Mouse (Mus musculus) leukemia stem cell, adult 10-12 weeks (primary cell): ENCODE measurements around the gene Nedd8. TPM values are rescaled to one million over a fixed set of nuclear protein-coding genes. Genes with fewer than 3 reads are reported as not detected.

Experiments used
- polyA plus RNA-seq: library from polyadenylated mRNA; stranded (reverse); fragments of >175 nt; gene quantifications from 2 replicates; pipeline ENCODE4 v1.2.3, GENCODE M21; 2012; ENCODE audit warnings: low replicate concordance

The Nedd8 gene
- polyA plus RNA-seq, result 32.6 and 33.7 TPM in 2 replicates

DNA sequence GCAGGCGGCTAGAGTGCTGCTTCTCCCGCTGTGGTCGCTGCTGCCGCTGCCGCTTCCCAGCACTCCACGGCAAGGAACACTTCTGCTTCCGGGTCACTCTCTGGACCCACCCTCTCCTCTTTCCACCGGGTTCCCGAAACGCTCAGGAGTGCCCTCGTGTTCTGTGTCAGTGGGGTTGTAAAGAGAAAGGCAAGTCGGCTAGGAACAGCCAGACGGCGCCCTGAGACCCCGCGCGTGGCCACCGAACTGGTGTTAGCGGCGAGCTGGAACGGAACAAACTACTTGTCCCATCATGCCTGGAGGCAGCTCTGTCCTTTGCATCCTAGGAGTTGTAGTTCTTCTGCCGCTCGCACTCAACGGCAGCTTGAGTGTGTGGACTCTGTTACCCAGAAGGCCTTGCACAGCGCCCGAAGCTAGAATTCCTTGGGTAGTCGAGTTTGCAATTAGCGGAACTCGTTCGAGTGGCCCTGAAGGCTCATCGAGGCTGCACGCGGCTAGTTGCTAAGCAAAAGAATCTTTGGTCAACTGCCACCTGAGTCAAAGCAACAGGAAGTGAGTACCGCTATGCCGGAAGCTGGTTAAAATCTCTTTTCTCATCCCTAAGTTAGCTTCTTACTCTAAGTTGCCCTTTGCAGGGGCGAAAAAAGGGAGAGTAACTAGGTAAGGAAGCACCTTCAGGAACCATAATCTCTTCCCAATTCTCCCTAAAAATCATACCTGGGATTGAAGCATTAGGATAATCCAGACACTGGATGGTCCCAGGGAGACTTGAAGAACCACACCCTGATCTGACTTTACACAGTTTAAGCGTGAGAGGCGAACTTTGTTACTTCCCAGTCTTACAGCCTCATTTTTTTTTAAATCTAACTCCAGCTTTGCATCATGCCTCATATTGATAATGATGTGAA, at the start of gene Nedd8, which contains the start of gene Gmpr2:
Nedd8 (minus strand) TSS at position 292 of the 908 bp plus-strand sequence.
Gmpr2 (plus strand) TSS at position 109 of the 908 bp plus-strand sequence.

DNA sequence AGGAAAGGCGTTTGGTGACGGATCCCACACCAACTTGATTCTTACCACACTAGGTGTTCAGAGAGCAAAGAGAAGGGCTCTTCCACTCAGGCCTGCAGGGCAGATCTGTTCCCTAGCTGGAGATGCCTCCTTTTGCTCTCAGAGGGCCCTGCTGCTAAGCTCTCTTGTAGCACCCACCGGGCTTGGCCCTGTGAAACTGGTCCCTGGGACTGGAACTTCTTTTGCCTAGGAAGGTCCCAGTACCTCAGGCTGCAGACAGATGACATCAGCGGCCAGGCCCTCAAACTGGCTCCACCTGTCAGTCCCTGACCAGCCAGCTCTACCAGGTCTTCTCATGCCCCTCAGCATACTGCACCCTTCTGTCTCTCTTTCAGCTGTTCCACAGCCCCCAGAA, 41.8 kb upstream of the Nedd8 start, which contains the start of gene Tgm1:
Tgm1 (minus strand) TSS at position 198 of the 394 bp plus-strand sequence.

DNA sequence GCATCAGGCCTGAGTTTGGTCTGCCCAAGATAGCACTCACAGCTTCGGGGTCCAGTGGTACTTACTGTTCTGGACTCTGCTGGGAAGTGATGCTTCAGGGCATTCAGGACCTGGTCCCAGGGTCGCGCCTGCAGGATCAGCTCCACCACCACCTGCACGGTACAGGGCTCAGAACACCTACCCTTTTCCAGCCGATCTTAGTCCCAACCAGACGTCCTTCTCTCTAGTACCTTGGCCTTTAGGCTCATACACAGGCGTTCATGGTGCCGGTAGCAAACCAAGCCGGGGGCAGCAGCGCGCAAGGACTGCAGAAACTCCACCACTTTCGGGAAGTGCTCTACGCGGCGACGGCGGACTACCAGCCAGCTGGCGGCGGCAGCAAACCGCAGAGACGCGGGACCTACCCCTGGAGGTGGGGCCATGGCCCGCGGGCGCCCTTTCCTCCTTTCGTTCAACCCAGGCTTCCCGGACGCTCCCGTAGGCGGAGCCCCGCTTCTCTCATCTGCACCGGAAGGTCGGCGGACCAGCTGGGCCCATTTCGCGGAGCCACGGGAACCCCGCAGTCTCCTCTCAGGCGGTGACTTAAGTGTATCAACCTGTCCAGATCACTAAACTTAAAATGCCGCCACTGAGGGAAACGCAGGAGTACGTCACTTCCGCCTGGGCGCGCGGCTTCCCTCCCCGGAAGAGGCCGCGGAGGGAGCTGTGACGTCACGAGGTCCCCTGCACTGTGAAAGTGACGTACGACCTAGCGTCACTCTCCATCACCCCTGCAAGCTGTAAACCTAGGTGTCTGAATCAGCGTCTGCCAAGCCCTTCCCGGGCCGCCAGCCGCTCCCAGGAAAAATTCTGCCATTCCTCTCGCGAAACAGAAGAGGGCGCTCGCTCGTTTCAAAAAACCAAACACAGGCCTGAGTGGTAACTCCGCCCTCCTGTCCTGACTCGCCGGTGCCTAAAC, 9.5 kb upstream of the Nedd8 start, which contains the start of gene Tinf2:
Tinf2 (minus strand) TSS at position 661 of the 958 bp plus-strand sequence.

GRCm38 (mm10) chr14:55659960-55660573, 11.9 kb downstream of the Nedd8 start, which contains the start of gene Mdp1:
Gene Mdp1, minus strand, starts transcription at chr14:55660508.

GRCm38 (mm10) chr14:55649884-55650283, 22.0 kb downstream of the Nedd8 start, which contains the start of gene Tssk4:
Gene Tssk4, plus strand, starts transcription at chr14:55650184.

GRCm38 (mm10) chr14:55643060-55643907, 28.6 kb downstream of the Nedd8 start, which contains the start of gene Tm9sf1:
Gene Tm9sf1, minus strand, starts transcription at chr14:55643806.

DNA sequence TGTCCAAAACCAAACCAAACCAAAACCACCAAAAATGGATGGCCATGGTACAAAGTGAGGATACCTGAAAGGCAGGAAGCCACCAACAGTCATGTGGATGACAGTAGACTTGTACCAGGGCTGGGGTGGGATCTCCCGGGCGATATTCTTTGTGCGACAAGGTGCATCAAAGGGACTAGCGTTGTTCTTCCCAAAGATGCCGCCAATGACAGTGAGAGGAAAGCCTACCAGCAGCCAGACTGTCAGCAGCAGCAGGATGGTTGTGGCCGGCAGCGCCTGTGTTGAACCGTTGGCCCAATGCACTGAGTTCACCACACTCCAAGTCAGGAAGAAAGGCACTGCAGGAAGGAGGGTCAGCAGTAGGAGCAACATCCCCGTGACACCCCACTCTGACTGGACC, 34.1 kb downstream of the Nedd8 start, which contains the start of gene Gm49378:
Gm49378 (minus strand) TSS at position 101 of the 400 bp plus-strand sequence.

DNA sequence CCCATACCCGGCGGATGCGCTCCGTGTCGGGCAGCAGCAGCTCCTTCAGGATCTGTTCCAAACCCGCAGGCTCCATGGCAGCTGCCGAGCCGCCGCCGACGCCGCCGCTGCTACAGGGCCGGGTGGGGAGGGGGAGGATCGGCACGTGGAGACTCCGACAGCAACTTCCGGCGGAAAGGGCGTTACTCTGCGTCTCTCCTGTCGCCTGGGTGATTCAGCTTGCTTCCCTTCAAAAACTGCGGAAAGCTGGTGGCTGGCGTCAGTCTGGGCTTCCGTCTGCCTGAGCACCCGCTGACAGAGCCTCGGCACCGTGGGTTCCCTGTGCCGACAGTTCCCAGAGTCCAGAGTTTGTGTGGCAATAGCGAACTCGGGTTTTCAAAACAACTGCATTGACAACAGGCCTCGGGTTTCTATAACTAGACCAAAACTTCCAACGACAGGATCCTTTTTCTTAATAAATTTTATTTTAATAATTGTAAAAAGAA, 36.4 kb downstream of the Nedd8 start, which contains the start of gene Ipo4:
Ipo4 (minus strand) TSS at position 435 of the 485 bp plus-strand sequence.

GRCm38 (mm10) chr14:55617822-55618221, 54.1 kb downstream of the Nedd8 start, which contains the start of gene Rec8:
Gene Rec8, plus strand, starts transcription at chr14:55618037.

Other genes with a start within 250 kb of the Nedd8 start
- gene Dhrs4, start 193.4 kb downstream of the Nedd8 start, polyA plus RNA-seq, result 56.4 and 85.0 TPM in 2 replicates
- gene Carmil3, start 181.5 kb downstream of the Nedd8 start, polyA plus RNA-seq, result 6.0 and 15.4 TPM in 2 replicates
- not detected in 2 replicates for gene Cpne6, start 161.7 kb downstream of the Nedd8 start, polyA plus RNA-seq
- 0.41 and 0.62 TPM in 2 replicates for gene Nrl, start 147.1 kb downstream of the Nedd8 start, polyA plus RNA-seq
- 116 and 171 TPM in 2 replicates for gene Pck2, start 131.9 kb downstream of the Nedd8 start, polyA plus RNA-seq
- 26.0 and 50.2 TPM in 2 replicates for gene Dcaf11, start 112.1 kb downstream of the Nedd8 start, polyA plus RNA-seq
- gene A730061H03Rik, start 111.7 kb downstream of the Nedd8 start, polyA plus RNA-seq, result 0.97 and 1.7 TPM in 2 replicates
- not detected in 2 replicates for gene Fitm1, start 96.5 kb downstream of the Nedd8 start, polyA plus RNA-seq
- 69.7 and 113 TPM in 2 replicates for gene Psme1, start 94.0 kb downstream of the Nedd8 start, polyA plus RNA-seq
- gene Emc9, start 86.8 kb downstream of the Nedd8 start, polyA plus RNA-seq, result 25.0 and 35.4 TPM in 2 replicates
- gene Psme2, start 81.0 kb downstream of the Nedd8 start, polyA plus RNA-seq, result 21.1 and 39.3 TPM in 2 replicates
- 31.7 and 39.6 TPM in 2 replicates for gene Rnf31, start 80.4 kb downstream of the Nedd8 start, polyA plus RNA-seq
- gene Irf9, start 68.6 kb downstream of the Nedd8 start, polyA plus RNA-seq, result 22.2 and 204 TPM in 2 replicates
- gene Rec8, start 54.1 kb downstream of the Nedd8 start, polyA plus RNA-seq, result 7.8 and 19.7 TPM in 2 replicates
- gene Ipo4, start 36.2 kb downstream of the Nedd8 start, polyA plus RNA-seq, result 18.3 and 108 TPM in 2 replicates
- 18.9 TPM in 1 of 2 replicates, not detected in the other for gene Gm49378, start 34.2 kb downstream of the Nedd8 start, polyA plus RNA-seq
- 20.7 and 31.5 TPM in 2 replicates for gene Tm9sf1, start 28.3 kb downstream of the Nedd8 start, polyA plus RNA-seq
- 0.41 TPM in 1 of 2 replicates, not detected in the other for gene Tssk4, start 21.9 kb downstream of the Nedd8 start, polyA plus RNA-seq
- gene Mdp1, start 11.6 kb downstream of the Nedd8 start, polyA plus RNA-seq, result 11.3 and 12.5 TPM in 2 replicates
- gene Gmpr2, start 183 bp downstream of the Nedd8 start, polyA plus RNA-seq, result 3.1 and 25.0 TPM in 2 replicates
- 49.1 and 49.7 TPM in 2 replicates for gene Tinf2, start 9.7 kb upstream of the Nedd8 start, polyA plus RNA-seq
- 4.5 and 11.0 TPM in 2 replicates for gene Tgm1, start 41.8 kb upstream of the Nedd8 start, polyA plus RNA-seq
- gene Rabggta, start 50.1 kb upstream of the Nedd8 start, polyA plus RNA-seq, result 8.7 and 22.8 TPM in 2 replicates
- gene Dhrs1, start 73.6 kb upstream of the Nedd8 start, polyA plus RNA-seq, result 4.0 and 4.2 TPM in 2 replicates
- gene Nop9, start 73.6 kb upstream of the Nedd8 start, polyA plus RNA-seq, result 57.8 and 83.1 TPM in 2 replicates
- not detected in 2 replicates for gene Cideb, start 86.3 kb upstream of the Nedd8 start, polyA plus RNA-seq
- 0.20 TPM in 1 of 2 replicates, not detected in the other for gene Ltb4r2, start 89.3 kb upstream of the Nedd8 start, polyA plus RNA-seq
- 1.1 and 3.8 TPM in 2 replicates for gene Ltb4r1, start 93.8 kb upstream of the Nedd8 start, polyA plus RNA-seq
- 1.5 and 1.8 TPM in 2 replicates for gene Adcy4, start 112.0 kb upstream of the Nedd8 start, polyA plus RNA-seq
- 54.1 and 55.8 TPM in 2 replicates for gene Ripk3, start 116.7 kb upstream of the Nedd8 start, polyA plus RNA-seq
- gene Nfatc4, start 151.0 kb upstream of the Nedd8 start, polyA plus RNA-seq, result 0.20 and 0.88 TPM in 2 replicates
- 0.07 and 0.18 TPM in 2 replicates for gene Nynrin, start 181.9 kb upstream of the Nedd8 start, polyA plus RNA-seq
- not detected in 2 replicates for gene Cbln3, start 212.3 kb upstream of the Nedd8 start, polyA plus RNA-seq
- gene Khnyn, start 212.8 kb upstream of the Nedd8 start, polyA plus RNA-seq, result 8.0 and 11.3 TPM in 2 replicates
- gene Sdr39u1, start 228.2 kb upstream of the Nedd8 start, polyA plus RNA-seq, result 7.5 and 10.8 TPM in 2 replicates